Mouse (Mus musculus) midbrain, postnatal 0 days (tissue): ENCODE data around the gene Dnah3. TPM values are rescaled to one million over a fixed set of nuclear protein-coding genes. Genes with fewer than 3 reads are reported as not detected.
A peak's percentile ranks its signal among the peaks of the same experiment; 100 is the strongest.

Experiments
- ATAC-seq: fragments of 200-750 bp; cut with Nextera tagmentation; 2 replicates; pipeline ENCODE4 v1.8.0; 2017; ENCODE audit warnings: moderate number of reproducible peaks, mild to moderate bottlenecking, moderate TSS enrichment, moderate library complexity; ENCODE audit not compliant: low FRiP score
- DNase-seq: peaks from one replicate; pipeline ENCODE4 v3.0.0-alpha.2; 2015; ENCODE audit warnings: low spot score
- H3K27ac ChIP-seq: fragments of 300-500 bp; sonication (generic); 2 replicates; pipeline ENCODE4 v1.5.1; 2014; ENCODE audit warnings: low read depth, mild to moderate bottlenecking, low read length, mixed read lengths
- H3K27me3 ChIP-seq: fragments of 300-500 bp; sonication (generic); 2 replicates; pipeline ENCODE4 v1.6.1; 2014; ENCODE audit warnings: low read length, control low read depth, mixed read lengths; ENCODE audit not compliant: insufficient read depth
- H3K36me3 ChIP-seq: fragments of 300-500 bp; sonication (generic); 2 replicates; pipeline ENCODE4 v1.6.1; 2014; ENCODE audit warnings: low read length, control low read depth, mixed read lengths; ENCODE audit not compliant: insufficient read depth
- H3K4me1 ChIP-seq: fragments of 300-500 bp; sonication (generic); 2 replicates; pipeline ENCODE4 v1.6.1; 2014; ENCODE audit warnings: mild to moderate bottlenecking, control low read depth, antibody characterized with exemption, low read length, mixed read lengths; ENCODE audit not compliant: insufficient read depth
- H3K4me2 ChIP-seq: fragments of 300-500 bp; sonication (generic); 2 replicates; pipeline ENCODE4 v1.6.1; 2014; ENCODE audit warnings: low read depth, mild to moderate bottlenecking, low read length, mixed read lengths; ENCODE audit not compliant: poor library complexity, severe bottlenecking
- H3K4me3 ChIP-seq: fragments of 300-500 bp; sonication (generic); 2 replicates; pipeline ENCODE4 v1.5.1; 2014; ENCODE audit warnings: low read depth, mild to moderate bottlenecking, low read length, moderate library complexity
- H3K9ac ChIP-seq: fragments of 300-500 bp; sonication (generic); replicated peaks from 2 replicates; pipeline ENCODE4 v1.6.1; 2014; ENCODE audit warnings: mild to moderate bottlenecking, low read length, moderate library complexity, mixed read lengths; ENCODE audit not compliant: poor library complexity, severe bottlenecking
- H3K9me3 ChIP-seq: fragments of 300-500 bp; sonication (generic); 2 replicates; pipeline ENCODE4 v1.6.1; 2016; ENCODE audit warnings: low read length, control low read depth
- CTCF ChIP-seq: IDR thresholded peaks from 2 replicates; pipeline ENCODE4 v1.5.1; 2016; ENCODE audit warnings: antibody characterized with exemption, mild to moderate bottlenecking
- WGBS: fragments of 180-500 bp; shearing (Covaris S2); extraction: QIAGEN DNeasy Blood & Tissue Kit; methylation state at CpG from one replicate; pipeline ENCODE4 v1.1.7; 2014; 5-methylcytosine and 5-hydroxymethylcytosine counted together
- polyA plus RNA-seq: library from polyadenylated mRNA; unstranded; fragments of >200 nt; fragmentation: Nextera tagmentation; extraction: Ambion mirVana; gene quantifications from 2 replicates; pipeline ENCODE4 v1.2.1, GENCODE M21; 2015
- total RNA-seq: library from RNA; depleted of rRNA; stranded (reverse); fragments of >200 nt; gene quantifications from 2 replicates; pipeline ENCODE4 v1.2.3, GENCODE M21; 2014

Dnah3 gene
- total and polyA plus RNA-seq, 2 experiments from 2014 or later, result 0.15 to 2.8 TPM

DNA sequence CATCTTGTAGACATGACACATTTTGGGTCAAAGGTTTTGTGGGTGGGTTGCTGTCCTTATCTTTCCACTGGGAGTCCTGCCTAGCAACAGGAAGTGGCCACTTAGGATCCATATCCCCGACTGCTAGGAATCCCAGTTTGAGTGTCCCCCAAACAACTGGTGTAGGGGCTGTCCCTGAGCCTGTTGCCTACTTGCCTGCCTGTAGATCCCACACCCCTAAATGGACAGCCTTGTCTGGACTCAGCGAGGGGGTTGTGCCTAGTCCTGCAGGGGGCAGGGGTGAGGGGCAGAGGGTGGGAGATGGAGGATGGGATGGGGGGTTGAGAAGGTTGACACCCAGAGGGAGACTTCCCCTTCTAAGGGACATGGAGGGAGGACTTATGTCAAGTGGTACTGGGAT, 125.8 kb downstream of the Dnah3 start:
- Histone ChIP-seq H3K9ac (no peak overlapping the region), H3K4me3 (no peak overlapping the region), H3K27ac (no peak overlapping the region), H3K9me3 (no peaks in the 10 kb centered on the region), H3K36me3 (no peaks in the 10 kb centered on the region), H3K4me2 (no peak overlapping the region), H3K4me1 (no peaks in the 10 kb centered on the region), H3K27me3 (no peaks in the 10 kb centered on the region)
- WGBS, result 85% methylated on average over 2 of the region's 2 CpGs
- ATAC-seq (no peak), DNase-seq (no peak)
- no peak for TF ChIP-seq CTCF

DNA sequence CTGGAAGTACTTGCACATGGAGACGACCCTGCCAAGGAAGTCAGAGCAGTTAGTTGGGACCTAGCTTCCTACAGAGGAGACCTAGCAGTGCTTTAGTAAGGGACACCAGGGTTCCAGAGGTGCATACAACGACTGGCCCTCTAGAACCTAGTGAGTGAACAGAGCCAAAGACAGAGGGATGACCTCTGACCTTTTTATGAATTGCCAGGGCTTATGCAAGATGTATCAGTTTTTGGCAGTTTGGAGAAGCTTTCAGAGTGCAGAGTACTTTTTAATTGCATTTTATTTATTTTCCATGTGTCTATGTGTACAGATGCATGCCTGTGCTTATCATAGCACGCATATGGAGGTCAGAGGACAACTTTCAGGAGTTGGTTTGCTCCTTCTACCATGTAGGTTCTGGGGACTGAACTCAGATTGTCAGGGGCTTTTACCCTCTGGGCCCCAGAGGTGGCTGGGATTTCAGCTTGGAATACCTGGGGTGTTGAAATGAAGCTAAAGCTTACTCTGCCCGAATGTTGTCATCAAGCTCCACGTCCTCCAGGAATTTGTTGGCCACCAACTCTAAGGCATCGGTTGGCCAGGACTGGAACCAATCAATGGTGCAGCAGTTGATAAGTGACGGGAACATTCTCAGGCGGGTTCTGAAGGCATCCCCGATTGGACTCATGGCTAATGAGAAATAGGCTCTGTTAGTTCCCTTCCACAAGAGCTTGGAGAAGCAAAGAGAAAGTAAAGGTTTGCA, 129.3 kb downstream of the Dnah3 start:
- Histone ChIP-seq H3K4me2 (no peak overlapping the region), H3K9me3 (no peaks in the 10 kb centered on the region), H3K27me3 (no peaks in the 10 kb centered on the region), H3K27ac (no peak overlapping the region), H3K9ac (no peak overlapping the region), H3K4me1 (no peaks in the 10 kb centered on the region), H3K36me3 (no peaks in the 10 kb centered on the region), H3K4me3 (no peak overlapping the region)
- no peak for TF ChIP-seq CTCF
- no peak for ATAC-seq
- WGBS, result 87% methylated on average over 9 of the region's 9 CpGs
- DNase-seq, result no peak

DNA sequence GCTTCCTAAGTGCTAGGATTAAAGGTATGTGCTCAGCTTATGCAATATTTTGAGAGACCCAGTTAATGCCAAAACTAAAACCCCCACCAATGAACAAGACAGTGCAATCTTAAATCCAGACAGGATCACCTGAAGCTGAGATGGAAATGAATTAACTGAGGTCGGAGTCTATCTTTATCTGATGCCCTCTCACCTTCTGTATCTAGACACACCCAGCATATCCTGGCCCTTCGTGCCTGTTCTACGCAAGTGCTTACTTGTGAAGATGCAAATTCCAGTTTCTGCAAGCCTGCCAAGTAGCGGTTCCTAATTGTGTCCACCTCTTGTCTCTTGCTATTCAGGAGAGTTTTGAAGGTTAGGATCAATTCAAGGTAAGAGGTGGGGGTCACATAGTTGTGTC, 129.9 kb downstream of the Dnah3 start:
- Histone ChIP-seq H3K27ac (no peak overlapping the region), H3K27me3 (no peaks in the 10 kb centered on the region), H3K9ac (no peak overlapping the region), H3K9me3 (no peaks in the 10 kb centered on the region), H3K4me2 (no peak overlapping the region), H3K4me3 (no peak overlapping the region), H3K36me3 (no peaks in the 10 kb centered on the region), H3K4me1 (no peaks in the 10 kb centered on the region)
- 95% methylated on average over 4 of the region's 4 CpGs for WGBS
- no peak for ATAC-seq
- no peak for TF ChIP-seq CTCF
- DNase-seq, result no peak

DNA sequence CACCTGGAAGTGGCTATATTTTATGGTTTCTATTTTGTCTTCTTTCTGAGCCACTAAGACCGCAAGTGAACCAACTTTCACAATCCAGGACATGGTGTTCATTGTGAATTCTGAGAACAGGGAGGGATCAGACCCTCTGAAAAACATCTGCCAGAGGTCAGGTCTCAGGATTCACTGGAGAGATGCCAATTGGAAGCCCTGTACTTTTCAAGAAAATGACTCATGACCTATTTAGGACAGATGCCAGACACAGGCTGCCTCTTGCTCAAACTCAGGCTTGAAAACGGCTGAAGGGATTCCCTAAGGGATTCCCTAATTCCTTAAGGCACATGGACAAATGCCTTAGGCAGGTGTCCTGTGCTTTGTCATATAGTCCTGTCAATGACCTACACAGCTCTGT, 134.0 kb downstream of the Dnah3 start:
- DNase-seq, result peak; percentile 5
- H3K36me3 ChIP-seq, result no peaks in the 10 kb centered on the region
- H3K4me2 ChIP-seq, result no peak overlapping the region
- no peak for ATAC-seq
- no peak overlapping the region for H3K27ac ChIP-seq
- H3K27me3 ChIP-seq, result no peaks in the 10 kb centered on the region
- no peaks in the 10 kb centered on the region for H3K9me3 ChIP-seq
- no peak for TF ChIP-seq CTCF
- H3K4me3 ChIP-seq, result no peak overlapping the region
- WGBS, result 70% methylated on average over 2 of the region's 2 CpGs
- no peak overlapping the region for H3K9ac ChIP-seq
- no peaks in the 10 kb centered on the region for H3K4me1 ChIP-seq

DNA sequence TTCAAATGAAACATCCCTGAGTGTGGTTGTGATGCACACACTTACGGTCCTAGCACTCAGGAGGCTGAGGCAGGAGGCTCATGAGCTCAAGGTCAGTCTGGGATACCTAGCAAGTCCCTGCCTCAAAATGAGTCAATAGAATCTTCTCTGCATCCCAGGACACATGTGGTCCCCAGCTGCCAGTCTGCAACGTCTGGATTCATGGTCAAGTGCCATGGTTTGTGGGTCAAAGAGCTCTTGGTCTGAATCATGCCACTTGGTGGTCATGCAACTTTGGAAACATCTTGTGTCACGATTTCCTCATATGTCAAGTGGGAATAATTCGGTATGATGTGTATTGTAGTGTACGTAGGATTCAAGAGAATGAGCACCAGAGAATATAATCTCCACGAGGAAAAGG, 134.5 kb downstream of the Dnah3 start:
- Histone ChIP-seq H3K4me3 (no peak overlapping the region), H3K4me1 (no peaks in the 10 kb centered on the region), H3K27ac (no peak overlapping the region), H3K27me3 (no peaks in the 10 kb centered on the region), H3K9ac (no peak overlapping the region), H3K9me3 (no peaks in the 10 kb centered on the region), H3K4me2 (no peak overlapping the region), H3K36me3 (no peaks in the 10 kb centered on the region)
- 86% methylated on average over 6 of the region's 6 CpGs for WGBS
- DNase-seq (no peak), ATAC-seq (no peak)
- no peak for TF ChIP-seq CTCF

DNA sequence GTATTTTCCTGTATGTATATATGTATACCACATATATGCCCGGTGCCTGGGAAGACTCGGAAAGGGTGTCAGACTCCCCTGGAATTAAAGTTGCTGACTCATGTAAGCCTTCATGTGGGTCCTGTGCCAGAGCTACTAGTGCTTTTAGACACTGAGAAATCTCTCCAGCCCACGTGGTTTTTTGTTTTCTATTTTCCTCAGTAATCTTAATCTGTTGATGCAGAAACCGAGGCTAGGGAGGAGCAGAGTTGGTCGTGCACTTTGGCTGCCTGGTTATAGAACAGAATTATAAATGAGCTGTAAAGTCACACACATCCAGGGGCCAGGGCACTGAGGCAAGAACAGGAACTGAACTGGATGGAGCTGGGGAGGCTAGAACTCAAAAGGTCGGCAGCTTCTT, 135.1 kb downstream of the Dnah3 start:
- H3K9me3 ChIP-seq, result no peaks in the 10 kb centered on the region
- no peak overlapping the region for H3K4me2 ChIP-seq
- DNase-seq (no peak), ATAC-seq (no peak)
- TF ChIP-seq CTCF, result no peak
- H3K36me3 ChIP-seq, result no peaks in the 10 kb centered on the region
- H3K4me1 ChIP-seq, result no peaks in the 10 kb centered on the region
- no peak overlapping the region for H3K4me3 ChIP-seq
- no peaks in the 10 kb centered on the region for H3K27me3 ChIP-seq
- H3K27ac ChIP-seq, result no peak overlapping the region
- 79% methylated on average over 6 of the region's 6 CpGs for WGBS
- H3K9ac ChIP-seq, result no peak overlapping the region
